Mouse (Mus musculus) hindbrain, embryonic 10.5 days (tissue): ENCODE measurements around the gene Negr1. TPM values are rescaled to one million over a fixed set of nuclear protein-coding genes. Genes with fewer than 3 reads are reported as not detected.

ENCODE experiments used
- DNase-seq: peaks from one replicate; pipeline ENCODE4 v3.0.0-alpha.2; 2017; ENCODE audit warnings: low spot score
- H3K27ac ChIP-seq: fragments of 300-500 bp; sonication (generic); 2 replicates; pipeline ENCODE4 v1.5.1; 2016; ENCODE audit warnings: mild to moderate bottlenecking, moderate library complexity
- H3K27me3 ChIP-seq: fragments of 300-500 bp; sonication (generic); 2 replicates; pipeline ENCODE4 v1.6.1; 2016; ENCODE audit warnings: mild to moderate bottlenecking; ENCODE audit not compliant: poor library complexity, insufficient read depth, severe bottlenecking
- H3K36me3 ChIP-seq: fragments of 300-500 bp; sonication (generic); 2 replicates; pipeline ENCODE4 v1.6.1; 2016; ENCODE audit warnings: mild to moderate bottlenecking, moderate library complexity
- H3K4me1 ChIP-seq: fragments of 300-500 bp; sonication (generic); replicated peaks from 2 replicates; pipeline ENCODE4 v1.6.1; 2016; ENCODE audit warnings: mild to moderate bottlenecking
- H3K4me3 ChIP-seq: fragments of 300-500 bp; sonication (generic); 2 replicates; pipeline ENCODE4 v1.5.1; 2016; ENCODE audit warnings: mild to moderate bottlenecking, moderate library complexity
- H3K9me3 ChIP-seq: fragments of 300-500 bp; sonication (generic); 2 replicates; pipeline ENCODE4 v1.6.1; 2016; ENCODE audit warnings: mild to moderate bottlenecking, moderate library complexity
- WGBS: fragments of 180-500 bp; shearing (Covaris S2); methylation state at CpG from one replicate; pipeline ENCODE4 v1.1.7; 2016; 5-methylcytosine and 5-hydroxymethylcytosine counted together
- polyA plus RNA-seq: library from polyadenylated mRNA; unstranded; fragments of >200 nt; fragmentation: Nextera tagmentation; extraction: Ambion mirVana; gene quantifications from 2 replicates; pipeline ENCODE4 v1.2.1, GENCODE M21; 2016

Gene Negr1
- polyA plus RNA-seq, 1 experiment from 2014 or later: 4.7 TPM

DNA sequence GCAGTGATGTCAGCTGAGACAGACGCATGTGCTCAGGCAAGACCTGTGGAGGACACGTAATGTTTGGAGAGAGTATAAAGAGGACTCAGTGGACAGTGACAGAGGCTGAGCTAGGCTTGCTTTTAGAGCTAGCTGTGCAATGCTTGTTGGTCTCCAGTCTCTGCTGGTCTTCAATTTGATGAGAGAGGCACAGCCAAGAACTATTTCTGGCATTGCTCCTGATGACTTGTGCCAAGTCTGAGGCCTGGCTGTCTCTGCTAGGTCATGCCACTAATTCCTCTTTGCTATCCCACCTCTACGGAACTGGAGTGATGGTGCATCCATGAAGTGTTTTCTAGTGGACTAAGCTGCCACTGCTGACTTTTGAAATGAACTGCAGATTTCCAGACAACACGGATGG lies 149.1 kb downstream of the Negr1 start:
- no peak overlapping the region for H3K27ac ChIP-seq
- no peak overlapping the region for H3K4me3 ChIP-seq
- H3K36me3 ChIP-seq: no peaks in the 10 kb centered on the region
- WGBS: 84% methylated on average over 4 of the region's 4 CpGs
- H3K4me1 ChIP-seq: no peaks in the 10 kb centered on the region
- H3K9me3 ChIP-seq: no peaks in the 10 kb centered on the region
- no peak for DNase-seq
- H3K27me3 ChIP-seq: no peaks in the 10 kb centered on the region

DNA sequence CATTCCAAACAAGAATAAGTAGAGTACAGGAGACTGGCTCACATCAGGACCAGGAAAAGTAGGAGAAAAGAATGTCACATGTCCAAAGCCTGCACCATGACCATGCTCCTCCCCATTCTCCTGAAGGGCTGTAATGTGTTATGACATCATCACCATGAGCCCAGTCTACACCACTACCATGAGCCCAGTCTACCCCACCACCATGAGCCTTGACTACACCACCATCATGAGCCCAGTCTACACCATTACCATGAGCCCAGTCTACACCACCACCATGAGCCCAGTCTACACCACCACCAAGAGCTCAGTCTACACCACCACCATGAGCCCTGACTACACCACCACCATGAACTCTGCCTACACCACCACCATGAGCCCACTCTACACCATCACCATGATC lies 174.7 kb downstream of the Negr1 start:
- no peak for DNase-seq
- H3K36me3 ChIP-seq: no peaks in the 10 kb centered on the region
- H3K27ac ChIP-seq: no peak overlapping the region
- no peak overlapping the region for H3K4me3 ChIP-seq
- no peaks in the 10 kb centered on the region for H3K27me3 ChIP-seq
- no peaks in the 10 kb centered on the region for H3K9me3 ChIP-seq
- no peaks in the 10 kb centered on the region for H3K4me1 ChIP-seq

DNA sequence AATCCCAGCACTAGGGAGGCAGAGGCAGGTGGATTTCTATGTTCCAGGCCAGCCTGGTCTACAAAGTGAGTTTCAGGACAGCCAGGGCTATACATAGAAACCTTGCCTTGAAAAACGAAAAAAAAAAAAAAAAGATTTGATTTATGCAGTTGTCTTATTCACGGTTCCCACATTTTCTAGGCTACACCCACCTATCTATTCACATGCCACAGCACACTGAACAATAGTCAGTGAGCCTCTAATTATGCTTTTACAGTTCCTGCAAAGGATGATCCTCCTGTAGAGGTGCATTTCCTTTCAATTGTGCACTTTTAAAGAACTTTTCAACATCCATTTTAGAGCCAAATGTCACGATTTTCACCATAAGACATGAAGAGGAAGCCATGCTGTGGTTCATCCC lies 177.9 kb downstream of the Negr1 start:
- no peak overlapping the region for H3K4me3 ChIP-seq
- H3K9me3 ChIP-seq: no peaks in the 10 kb centered on the region
- no peaks in the 10 kb centered on the region for H3K4me1 ChIP-seq
- H3K27me3 ChIP-seq: no peaks in the 10 kb centered on the region
- DNase-seq: no peak
- 75% methylated on average over 3 of the region's 3 CpGs for WGBS
- no peak overlapping the region for H3K27ac ChIP-seq
- H3K36me3 ChIP-seq: no peaks in the 10 kb centered on the region

DNA sequence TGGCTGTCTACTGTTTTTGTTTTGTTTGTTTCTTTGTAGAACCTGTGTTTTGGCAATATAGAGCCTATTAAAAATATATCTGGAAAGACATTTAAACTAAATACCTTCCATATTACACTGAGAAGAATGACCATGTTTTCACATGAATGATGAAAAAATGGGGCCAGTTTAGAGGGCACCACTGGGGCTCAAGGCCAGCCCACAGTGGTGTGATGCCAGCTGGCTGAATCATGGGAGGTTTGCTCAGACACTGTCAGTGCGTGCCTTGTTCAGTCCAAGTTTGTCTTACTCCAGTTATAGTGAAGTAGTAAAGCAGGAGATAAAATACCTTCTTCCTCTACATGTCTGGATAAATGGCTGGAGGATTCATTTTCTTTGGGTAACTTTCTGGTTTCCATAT lies 181.7 kb downstream of the Negr1 start:
- 88% methylated on average over 1 of the region's 1 CpGs for WGBS
- H3K27ac ChIP-seq: no peak overlapping the region
- no peaks in the 10 kb centered on the region for H3K9me3 ChIP-seq
- H3K4me1 ChIP-seq: no peaks in the 10 kb centered on the region
- H3K27me3 ChIP-seq: no peaks in the 10 kb centered on the region
- DNase-seq: no peak
- H3K4me3 ChIP-seq: no peak overlapping the region
- no peaks in the 10 kb centered on the region for H3K36me3 ChIP-seq

DNA sequence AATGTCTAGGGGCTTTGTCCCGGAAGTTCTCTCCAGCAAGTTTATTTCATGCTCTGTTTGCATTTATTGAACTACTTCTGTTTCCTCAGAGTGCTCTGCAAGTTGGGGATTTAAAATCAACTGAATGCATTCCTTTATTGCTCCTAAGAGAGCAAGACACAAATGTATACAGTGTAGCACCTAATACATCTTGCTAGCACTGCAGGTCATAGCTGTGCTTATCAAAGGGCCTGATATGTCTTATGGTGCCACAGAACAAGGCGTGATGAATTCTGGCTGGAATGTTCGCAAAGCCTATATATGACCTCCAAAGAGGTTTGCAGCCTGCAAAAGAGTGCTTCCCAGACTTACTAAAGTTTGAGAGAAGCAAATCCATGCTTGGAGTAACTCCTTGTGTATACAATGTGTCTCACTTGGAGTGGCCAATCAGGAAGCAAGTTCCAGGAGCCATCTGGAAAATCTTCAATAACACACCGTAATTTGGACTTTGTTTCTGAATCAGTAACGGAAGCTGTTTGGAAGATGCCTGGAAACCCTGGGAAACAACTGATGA lies 183.7 kb downstream of the Negr1 start:
- H3K4me1 ChIP-seq: no peaks in the 10 kb centered on the region
- H3K4me3 ChIP-seq: no peak overlapping the region
- no peaks in the 10 kb centered on the region for H3K9me3 ChIP-seq
- no peaks in the 10 kb centered on the region for H3K36me3 ChIP-seq
- H3K27ac ChIP-seq: no peak overlapping the region
- DNase-seq: no peak
- no peaks in the 10 kb centered on the region for H3K27me3 ChIP-seq
- 88% methylated on average over 5 of the region's 5 CpGs for WGBS

DNA sequence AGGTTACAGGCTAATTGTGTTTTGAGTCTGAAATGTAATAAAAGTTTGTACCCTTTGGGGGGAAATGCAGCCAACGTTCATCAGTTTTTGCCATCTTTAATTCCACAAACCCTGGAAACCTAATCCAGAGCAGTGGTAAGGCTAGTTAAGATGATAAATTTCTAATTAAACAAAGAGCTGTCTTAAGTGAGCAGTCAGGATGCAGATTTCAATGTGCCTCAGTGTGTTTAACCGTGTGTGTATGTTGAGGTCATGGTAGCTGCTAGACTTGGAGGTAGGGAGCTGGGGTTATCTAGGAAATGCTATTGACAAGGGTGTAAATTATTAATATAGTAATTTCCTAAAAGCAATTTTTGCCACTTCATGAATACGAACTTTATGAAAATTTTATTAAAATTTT lies 185.9 kb downstream of the Negr1 start:
- no peak for DNase-seq
- Histone ChIP-seq H3K27me3 (no peaks in the 10 kb centered on the region), H3K9me3 (no peaks in the 10 kb centered on the region), H3K36me3 (no peaks in the 10 kb centered on the region), H3K4me1 (no peaks in the 10 kb centered on the region), H3K27ac (no peak overlapping the region), H3K4me3 (no peak overlapping the region)
- WGBS: 80% methylated on average over 3 of the region's 3 CpGs

DNA sequence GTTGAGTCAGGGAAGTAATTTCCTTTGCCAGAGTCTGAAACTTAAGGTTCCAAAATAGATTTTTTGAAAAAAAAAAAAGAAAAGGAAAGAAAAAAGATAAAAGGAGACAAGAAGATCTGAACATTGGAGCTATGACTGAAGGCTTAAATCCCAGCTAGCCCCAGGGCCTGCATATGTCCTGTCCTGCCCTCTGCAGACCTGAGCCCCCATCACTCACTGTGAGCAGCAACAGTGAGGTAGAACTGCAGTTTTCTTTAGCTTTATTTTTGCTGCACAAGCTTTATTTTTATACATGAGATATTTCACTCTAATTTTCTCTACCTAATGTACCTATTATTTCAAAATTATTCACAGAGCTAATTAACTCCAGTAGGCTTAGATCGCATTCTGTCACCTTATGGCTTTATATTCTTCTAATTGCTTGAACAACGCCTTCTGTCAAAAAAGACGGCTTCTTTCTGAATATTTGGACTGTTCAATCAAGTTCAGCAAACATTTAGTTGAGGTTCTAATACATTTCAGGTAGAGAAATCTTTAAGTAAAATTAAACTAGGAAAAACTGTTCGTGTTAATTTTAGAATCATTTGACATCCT lies 192.3 kb downstream of the Negr1 start:
- H3K4me3 ChIP-seq: no peak overlapping the region
- no peak for DNase-seq
- H3K27me3 ChIP-seq: no peaks in the 10 kb centered on the region
- WGBS: 80% methylated on average over 4 of the region's 4 CpGs
- no peaks in the 10 kb centered on the region for H3K9me3 ChIP-seq
- no peaks in the 10 kb centered on the region for H3K36me3 ChIP-seq
- H3K4me1 ChIP-seq: 0 out of 2 replicates have a peak, but pooled peaks cover 3% of the 10 kb centered on the region
- H3K27ac ChIP-seq: no peak overlapping the region

DNA sequence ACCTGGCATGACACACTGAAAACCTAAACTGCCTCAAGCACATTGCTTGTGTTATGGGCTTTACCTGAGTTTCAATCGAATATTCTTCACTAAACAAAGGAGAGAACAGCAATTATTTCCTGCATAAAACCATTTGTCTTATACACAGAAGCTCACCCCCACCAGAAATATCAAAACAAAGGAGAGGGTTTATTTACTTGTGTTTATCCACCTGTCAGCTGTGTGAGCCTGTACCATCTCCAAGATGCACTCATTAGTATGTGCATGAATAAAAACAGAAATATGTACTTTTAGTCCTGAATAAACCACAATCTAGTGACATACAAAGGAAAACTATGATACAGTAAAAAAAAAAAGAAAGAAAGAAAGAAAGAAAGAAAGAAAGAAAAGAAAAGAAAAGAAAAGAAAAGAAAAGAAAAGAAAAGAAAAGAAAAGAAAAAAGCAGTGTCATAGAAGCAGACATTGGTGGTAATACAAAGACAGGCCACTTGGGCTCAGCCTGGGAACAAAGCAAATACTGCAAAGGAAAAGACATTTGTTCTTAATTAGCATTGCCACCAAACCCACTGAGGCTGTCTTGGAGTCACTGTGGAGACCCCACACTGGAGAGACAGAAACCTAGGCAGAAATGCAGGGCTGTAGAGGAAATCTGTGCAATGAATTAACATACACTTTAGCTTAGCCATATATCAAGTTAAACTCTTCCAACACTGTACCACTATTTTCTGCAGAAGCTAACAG lies 193.4 kb downstream of the Negr1 start:
- WGBS: 89% methylated on average over 1 of the region's 1 CpGs
- Histone ChIP-seq H3K27me3 (no peaks in the 10 kb centered on the region), H3K27ac (no peak overlapping the region), H3K36me3 (no peaks in the 10 kb centered on the region), H3K9me3 (no peaks in the 10 kb centered on the region), H3K4me3 (no peak overlapping the region), H3K4me1 (0 out of 2 replicates have a peak, but pooled peaks cover 3% of the 10 kb centered on the region)
- DNase-seq: peak; percentile 21

DNA sequence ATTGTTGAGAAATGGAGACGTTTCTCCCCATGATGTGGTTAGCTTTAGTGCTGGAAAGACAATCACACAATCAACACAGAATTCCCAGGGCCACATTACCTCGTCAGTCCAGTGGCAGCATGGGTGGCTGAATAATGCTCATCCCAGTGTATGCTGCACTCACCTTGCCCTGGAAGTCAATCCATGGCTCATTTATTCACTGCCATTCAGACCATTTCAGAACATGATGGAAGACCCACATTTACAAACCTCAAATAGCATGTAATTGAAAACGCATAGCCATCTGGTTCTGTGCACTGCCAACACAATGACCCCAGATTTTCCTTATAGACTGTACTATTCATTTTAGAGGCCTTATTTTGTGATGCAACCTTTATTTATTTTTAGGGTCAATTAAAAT lies 203.4 kb downstream of the Negr1 start:
- no peaks in the 10 kb centered on the region for H3K4me1 ChIP-seq
- H3K4me3 ChIP-seq: no peak overlapping the region
- no peak for DNase-seq
- H3K36me3 ChIP-seq: no peaks in the 10 kb centered on the region
- no peak overlapping the region for H3K27ac ChIP-seq
- no peaks in the 10 kb centered on the region for H3K27me3 ChIP-seq
- WGBS: 78% methylated on average over 3 of the region's 3 CpGs
- H3K9me3 ChIP-seq: no peaks in the 10 kb centered on the region

DNA sequence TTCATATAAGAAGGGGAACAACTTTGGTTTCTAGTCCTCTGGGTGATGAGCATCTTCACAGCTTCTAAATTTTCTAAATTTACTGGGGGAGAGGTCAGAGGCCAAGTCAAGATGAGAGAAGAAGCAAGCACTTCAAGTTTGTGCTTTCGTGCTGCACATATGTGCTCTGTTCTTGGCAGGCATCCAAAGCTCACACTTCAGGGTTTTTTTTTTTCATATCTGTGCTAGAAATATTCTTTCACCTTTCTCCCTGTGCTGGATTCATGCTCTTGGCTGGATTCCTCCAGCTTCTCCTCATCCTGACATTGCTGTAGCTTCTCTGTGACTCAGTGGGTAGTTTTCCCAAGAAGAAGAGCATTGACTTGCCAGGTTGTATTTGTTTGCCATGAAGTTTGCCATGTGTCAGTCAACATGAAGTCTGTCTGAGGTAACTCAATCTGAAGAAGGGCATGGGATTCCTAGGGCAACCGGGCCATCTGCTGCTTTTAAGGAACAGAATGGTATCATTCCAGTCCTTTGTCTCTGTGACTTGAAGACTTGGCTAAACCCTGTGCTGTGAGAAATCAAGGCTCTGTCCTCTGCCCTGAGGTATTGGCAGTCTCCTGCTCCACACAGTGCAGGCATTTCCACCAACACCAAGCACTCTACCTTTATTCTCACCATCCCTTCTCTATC lies 204.7 kb downstream of the Negr1 start:
- DNase-seq: no peak
- whole genome bisulfite sequencing: 74% methylated on average over 2 of the region's 2 CpGs
- H3K4me1 ChIP-seq: no peaks in the 10 kb centered on the region

DNA sequence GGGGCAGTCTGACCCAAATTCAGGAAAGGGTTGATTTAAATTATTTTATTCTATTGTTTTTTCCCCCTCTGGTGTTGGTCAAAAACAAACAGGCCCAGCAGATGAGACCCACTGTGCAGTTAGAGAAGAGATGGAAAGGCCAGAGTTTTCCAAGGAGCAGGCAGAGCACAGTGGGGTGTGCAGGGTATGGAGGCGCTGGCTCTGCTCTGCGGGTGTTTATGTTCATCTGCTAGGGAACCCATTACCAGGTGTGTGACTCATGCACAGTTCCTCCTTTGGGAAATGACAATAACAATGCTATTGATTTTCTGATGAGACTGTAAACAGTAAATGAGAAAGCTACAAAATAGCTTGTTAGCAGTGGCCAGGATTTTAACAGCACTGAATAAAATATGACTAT lies 210.0 kb downstream of the Negr1 start:
- 88% methylated on average over 2 of the region's 2 CpGs for WGBS
- no peak overlapping the region for H3K27ac ChIP-seq
- no peak for DNase-seq

More for the DNA sequence above, 204.7 kb downstream of the Negr1 start:
- Histone ChIP-seq H3K27ac (no peak overlapping the region), H3K4me3 (no peak overlapping the region), H3K36me3 (no peaks in the 10 kb centered on the region), H3K9me3 (no peaks in the 10 kb centered on the region), H3K27me3 (no peaks in the 10 kb centered on the region)

DNA sequence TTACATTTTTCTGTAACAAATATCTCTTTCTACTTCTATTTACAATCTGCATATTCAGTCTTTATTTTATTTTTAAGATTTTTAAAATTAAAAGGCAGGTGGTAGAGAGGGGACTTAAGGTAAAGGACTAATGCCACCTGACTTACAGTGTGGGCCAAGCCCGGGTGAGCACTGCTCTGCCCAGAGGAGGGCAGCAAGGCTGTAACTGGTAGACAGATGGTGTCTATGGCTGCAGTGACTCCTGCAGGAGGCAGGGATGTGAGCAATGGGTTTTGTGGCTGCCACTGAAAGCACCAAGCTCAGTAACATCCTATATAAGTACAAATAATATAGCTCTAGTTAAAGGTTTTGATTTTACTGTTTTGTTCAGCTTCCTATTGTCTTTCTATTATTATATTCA lies 210.5 kb downstream of the Negr1 start:
- no peak overlapping the region for H3K27ac ChIP-seq
- H3K36me3 ChIP-seq: no peaks in the 10 kb centered on the region
- no peak overlapping the region for H3K4me3 ChIP-seq
- DNase-seq: no peak
- no peaks in the 10 kb centered on the region for H3K4me1 ChIP-seq
- 60% methylated on average over 1 of the region's 1 CpGs for WGBS
- no peaks in the 10 kb centered on the region for H3K9me3 ChIP-seq
- H3K27me3 ChIP-seq: no peaks in the 10 kb centered on the region

More for the DNA sequence above, 210.0 kb downstream of the Negr1 start:
- H3K9me3 ChIP-seq: no peaks in the 10 kb centered on the region
- no peaks in the 10 kb centered on the region for H3K4me1 ChIP-seq
- H3K27me3 ChIP-seq: no peaks in the 10 kb centered on the region
- H3K36me3 ChIP-seq: no peaks in the 10 kb centered on the region
- no peak overlapping the region for H3K4me3 ChIP-seq

DNA sequence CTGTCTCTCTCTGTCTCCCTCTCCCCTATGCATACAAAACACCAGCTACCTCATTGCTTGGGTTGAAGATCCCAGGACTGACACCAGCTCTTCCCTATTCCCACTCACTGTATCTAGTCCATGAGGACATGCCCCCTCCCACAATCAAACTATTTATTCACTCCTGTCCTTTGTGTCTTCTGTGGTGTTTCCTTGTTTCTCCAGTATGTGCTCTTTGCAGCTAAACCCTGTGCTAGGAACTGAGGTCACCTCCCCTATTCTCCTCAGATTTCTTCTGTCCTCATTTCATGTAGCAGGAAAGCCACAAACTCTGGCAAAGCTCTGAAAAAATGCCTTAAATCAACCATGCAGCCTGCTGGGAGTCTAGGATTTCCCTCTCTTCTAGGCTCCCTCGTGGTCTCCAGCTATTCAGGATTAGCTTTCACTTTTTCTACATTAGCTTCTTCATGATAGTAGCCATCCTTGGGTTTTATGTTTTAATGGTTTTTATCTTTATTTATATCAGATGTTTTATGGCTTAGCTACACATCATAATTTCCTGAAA lies 222.8 kb downstream of the Negr1 start:
- no peak for DNase-seq
- H3K27ac ChIP-seq: no peak overlapping the region

More for the DNA sequence above, 222.8 kb downstream of the Negr1 start:
- no peaks in the 10 kb centered on the region for H3K36me3 ChIP-seq
- WGBS: 48% methylated on average over 1 of the region's 1 CpGs
- no peak overlapping the region for H3K4me3 ChIP-seq
- H3K27me3 ChIP-seq: no peaks in the 10 kb centered on the region
- H3K9me3 ChIP-seq: no peaks in the 10 kb centered on the region
- H3K4me1 ChIP-seq: peaks cover 6% of the 10 kb centered on the region; the same call in 1 of the 2 replicates
